Mouse (Mus musculus) C2C12 (cell line): Measurements from ENCODE around the gene Tmem128. TPM values are rescaled to one million over a fixed set of nuclear protein-coding genes. Genes with fewer than 3 reads are reported as not detected.

ENCODE experiments used
- H3K27me3 ChIP-seq: one replicate; pipeline ENCODE4 v1.6.1; 2011; ENCODE audit not compliant: control insufficient read depth, insufficient read depth, insufficient read length
- H3K36me3 ChIP-seq: one replicate; pipeline ENCODE4 v1.6.1; 2011; ENCODE audit not compliant: control insufficient read depth, insufficient read depth
- H3K4me3 ChIP-seq: one replicate; pipeline ENCODE4 v1.5.1; 2011; ENCODE audit warnings: mild to moderate bottlenecking, control low read depth; ENCODE audit not compliant: poor library complexity, insufficient read depth, severe bottlenecking
- H3K79me2 ChIP-seq: one replicate; pipeline ENCODE4 v1.6.1; 2011; ENCODE audit not compliant: control insufficient read depth, insufficient read depth
- H3K79me3 ChIP-seq: one replicate; pipeline ENCODE4 v1.6.1; 2011; ENCODE audit warnings: low read depth, control low read depth
- H3ac ChIP-seq: one replicate; pipeline ENCODE3; 2011; ENCODE audit warnings: low read depth; ENCODE audit not compliant: control insufficient read depth, insufficient read length
- MYOD1 ChIP-seq: IDR thresholded peaks from one replicate; pipeline ENCODE4 v1.6.1; 2011; ENCODE audit warnings: low read depth; ENCODE audit not compliant: control insufficient read depth, insufficient read length
- USF1 ChIP-seq: IDR thresholded peaks from one replicate; pipeline ENCODE4 v1.6.1; 2011; ENCODE audit warnings: low read depth, mild to moderate bottlenecking, control low read depth, moderate library complexity
- polyA plus RNA-seq: library from polyadenylated mRNA; unstranded; fragments of >200 nt; fragmentation: generic; extraction: Trizol; gene quantifications from one replicate; pipeline ENCODE4 v1.2.1, GENCODE M21; 2012; ENCODE audit warnings: missing spikeins

Gene Tmem128
- polyA plus RNA-seq, 1 experiment = 38.3 TPM

GRCm38 (mm10) chr5:38309795-38310194 lies 49.8 kb downstream of the Tmem128 start:
- TF ChIP-seq MYOD1 (no peak), USF1 (no peak)

More at GRCm38 (mm10) chr5:38309795-38310194, 49.8 kb downstream of the Tmem128 start:
- peaks cover 2% of the 10 kb centered on the region for H3K27me3 ChIP-seq
- no peak overlapping the region for H3ac ChIP-seq
- H3K36me3 ChIP-seq = no peaks in the 10 kb centered on the region
- no peak overlapping the region for H3K4me3 ChIP-seq
- H3K79me2 ChIP-seq = no peaks in the 10 kb centered on the region
- no peaks in the 10 kb centered on the region for H3K79me3 ChIP-seq

Other genes with a start within 250 kb of the Tmem128 start
- gene Stx18, start 221.4 kb upstream of the Tmem128 start, polyA plus RNA-seq = 21.6 TPM
- gene Nsg1, start 100.3 kb upstream of the Tmem128 start, polyA plus RNA-seq = 39.7 TPM
- 4.7 TPM for gene Zbtb49, start 39.7 kb upstream of the Tmem128 start, polyA plus RNA-seq
- 57.3 TPM for gene Lyar, start 39.7 kb upstream of the Tmem128 start, polyA plus RNA-seq
- gene Otop1, start 15.8 kb downstream of the Tmem128 start, polyA plus RNA-seq = 0.05 TPM
- not detected for gene Drd5, start 59.2 kb downstream of the Tmem128 start, polyA plus RNA-seq
- 1.4 TPM for gene Slc2a9, start 243.0 kb downstream of the Tmem128 start, polyA plus RNA-seq